Mouse (Mus musculus): ENCODE results near the gene Gpd1.

Gpd1 gene

DNA sequence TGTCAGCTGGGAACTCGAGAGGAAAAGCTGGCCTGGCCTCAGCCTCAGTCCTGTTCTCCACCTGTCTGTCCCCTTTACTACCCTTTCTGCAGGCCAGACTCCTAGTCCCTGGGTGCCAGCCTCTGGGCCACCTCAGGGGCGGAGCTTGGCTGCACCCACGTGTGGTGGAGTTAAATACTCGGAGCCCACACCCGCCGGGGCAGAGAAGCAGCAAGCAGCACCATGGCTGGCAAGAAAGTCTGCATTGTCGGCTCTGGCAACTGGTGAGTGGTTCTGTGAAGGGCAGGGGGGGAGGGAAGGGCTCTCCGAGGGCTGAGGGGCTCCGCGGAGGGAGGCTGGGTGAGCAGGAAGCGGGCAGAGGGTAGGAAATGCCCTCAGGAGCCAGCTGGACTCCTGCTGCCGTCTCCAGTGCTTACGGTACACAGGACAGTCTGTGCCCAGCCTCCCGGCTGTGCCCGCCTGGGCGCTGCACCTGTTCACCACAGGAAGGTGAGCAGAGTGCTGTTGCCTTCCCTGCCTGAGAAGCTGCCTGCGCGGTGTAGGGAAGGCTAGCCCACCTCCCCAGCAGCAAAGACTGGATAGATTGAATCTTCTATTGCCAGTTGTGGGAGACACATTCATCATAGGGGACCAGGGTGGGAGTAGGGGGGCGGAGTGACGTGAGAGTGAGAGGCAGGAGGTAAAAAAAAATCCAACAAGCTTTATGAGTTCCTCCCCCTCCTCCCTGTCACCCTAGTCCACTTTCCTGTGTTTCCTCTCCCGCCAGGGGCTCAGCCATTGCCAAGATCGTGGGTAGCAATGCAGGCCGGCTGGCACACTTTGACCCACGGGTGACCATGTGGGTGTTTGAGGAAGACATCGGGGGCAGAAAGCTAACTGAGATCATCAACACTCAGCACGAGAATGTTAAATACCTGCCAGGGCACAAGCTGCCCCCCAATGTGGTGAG, at the start of gene Gpd1:
Gene Gpd1 (plus strand): TSS at position 130 of the 949 bp plus-strand sequence.
- no peaks in the 10 kb centered on the region for H3K27me3 ChIP-seq (ENCODE audit: control insufficient read depth, insufficient read depth, low read length, poor library complexity, severe bottlenecking)
- H3K36me3 ChIP-seq (ENCODE audit: control insufficient read depth, insufficient read depth, low read length, poor library complexity, severe bottlenecking): peaks cover 2% of the 10 kb centered on the region; the same call in 1 of the 2 replicates

DNA sequence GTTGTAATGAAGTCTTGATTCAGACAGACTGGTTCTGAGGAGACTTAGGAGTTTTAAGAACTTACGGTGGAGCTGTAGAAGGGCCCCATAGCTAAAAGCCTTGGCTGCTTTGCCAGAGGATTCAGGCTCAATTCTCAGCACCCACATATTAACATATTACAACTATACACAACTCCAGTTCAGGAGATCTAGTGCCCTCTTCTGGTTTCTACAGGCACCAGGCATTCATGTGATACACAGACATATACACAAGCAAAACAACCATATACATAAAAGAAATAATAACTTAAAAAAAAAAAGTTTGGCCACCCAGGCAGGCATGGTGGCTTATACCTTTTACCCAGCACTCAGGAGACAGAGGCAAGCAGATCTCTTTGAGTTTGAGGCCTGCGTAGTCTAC, 49.8 kb upstream of the Gpd1 start:
- H3K36me3 ChIP-seq (ENCODE audit: control insufficient read depth, insufficient read depth, low read length, poor library complexity, severe bottlenecking): no peaks in the 10 kb centered on the region
- DNase-seq (ENCODE audit: low read depth, low spot score): no peak
- H3K27me3 ChIP-seq (ENCODE audit: control insufficient read depth, insufficient read depth, low read length, poor library complexity, severe bottlenecking): 0 out of 2 replicates have a peak, but pooled peaks cover 1% of the 10 kb centered on the region

More for the DNA sequence above, at the start of gene Gpd1:
- DNase-seq (ENCODE audit: low read depth, low spot score): no peak

DNA sequence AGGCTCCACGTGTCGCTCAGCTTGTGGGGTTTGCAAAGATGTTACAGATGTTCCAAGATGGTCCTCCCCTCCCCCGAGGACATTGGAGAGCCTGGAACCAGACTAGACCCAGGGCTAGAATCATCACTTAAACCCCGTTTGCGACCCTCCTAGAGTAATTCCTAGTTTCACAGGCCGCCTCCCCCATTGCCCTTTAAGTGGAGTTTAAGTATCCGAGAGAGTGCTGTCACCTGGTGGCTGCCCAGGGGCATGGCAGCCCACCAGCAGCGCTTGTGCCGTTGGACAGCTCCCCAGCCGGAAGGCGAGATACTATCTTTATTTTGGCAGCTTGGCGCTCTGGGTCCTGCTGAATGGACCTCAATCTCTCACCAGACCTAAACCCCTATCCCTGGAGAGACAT, 48.4 kb upstream of the Gpd1 start:
- DNase-seq (ENCODE audit: low read depth, low spot score): peak; percentile 72
- Histone ChIP-seq H3K27me3 (ENCODE audit: control insufficient read depth, insufficient read depth, low read length, poor library complexity, severe bottlenecking) (0 out of 2 replicates have a peak, but pooled peaks cover 1% of the 10 kb centered on the region), H3K36me3 (ENCODE audit: control insufficient read depth, insufficient read depth, low read length, poor library complexity, severe bottlenecking) (no peaks in the 10 kb centered on the region)

DNA sequence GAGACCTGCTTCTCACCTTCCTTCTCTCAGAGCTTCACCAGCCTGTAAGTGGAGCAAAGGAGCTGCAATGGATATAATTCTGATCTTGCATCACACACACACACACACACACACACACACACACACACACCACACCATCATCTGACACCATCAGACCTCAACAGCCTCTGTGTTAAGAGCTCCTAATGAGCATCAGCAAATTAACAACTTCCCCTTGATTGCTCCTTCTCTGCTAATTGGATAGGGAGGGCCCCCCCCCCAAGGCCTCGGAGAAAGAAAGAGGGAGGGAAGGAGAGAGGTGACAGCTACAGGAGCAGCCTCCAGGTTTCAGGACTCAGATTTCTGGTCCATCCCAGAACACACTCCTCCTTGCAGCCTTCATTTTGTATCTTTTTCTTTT, 47.9 kb upstream of the Gpd1 start:
- Histone ChIP-seq H3K27me3 (ENCODE audit: control insufficient read depth, insufficient read depth, low read length, poor library complexity, severe bottlenecking) (0 out of 2 replicates have a peak, but pooled peaks cover 1% of the 10 kb centered on the region), H3K36me3 (ENCODE audit: control insufficient read depth, insufficient read depth, low read length, poor library complexity, severe bottlenecking) (no peaks in the 10 kb centered on the region)
- no peak for DNase-seq (ENCODE audit: low read depth, low spot score)

DNA sequence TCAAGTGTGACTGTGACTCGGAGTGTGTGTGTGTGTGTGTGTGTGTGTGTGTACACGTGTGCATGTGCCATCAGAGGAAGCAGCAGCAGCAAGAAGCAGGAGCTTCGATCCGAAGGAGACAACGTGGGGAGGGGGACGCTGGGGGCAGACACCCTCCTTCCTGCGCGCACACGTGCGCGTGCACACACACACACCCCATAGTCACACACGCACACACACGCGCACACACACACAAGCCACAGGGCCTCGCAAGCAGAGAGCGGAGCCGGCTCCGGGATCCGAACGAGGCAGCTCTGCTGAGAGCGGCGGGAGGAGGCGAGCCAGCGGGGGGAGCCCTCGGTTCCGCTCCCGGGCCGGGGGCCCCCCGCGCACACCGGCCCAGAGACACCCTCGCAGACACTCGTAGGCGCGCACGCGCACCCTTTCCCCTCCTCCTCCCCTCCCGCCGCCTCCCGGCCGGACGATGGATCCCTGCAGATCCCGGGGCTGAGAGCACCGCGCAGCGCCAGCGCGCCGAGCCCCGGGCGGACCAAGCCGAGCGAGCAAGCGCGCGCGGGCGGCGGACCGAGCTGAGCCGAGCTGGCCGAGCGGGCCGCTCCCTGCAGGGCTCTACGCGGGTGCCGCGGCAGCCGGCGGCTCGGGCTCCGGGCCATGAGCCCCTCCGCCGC, 47.0 kb upstream of the Gpd1 start, which contains the start of gene Asic1:
Gene Asic1 (plus strand): TSS at position 215 of the 668 bp plus-strand sequence.
- peak; percentile 29 for DNase-seq (ENCODE audit: low read depth, low spot score)
- H3K27me3 ChIP-seq (ENCODE audit: control insufficient read depth, insufficient read depth, low read length, poor library complexity, severe bottlenecking): no peaks in the 10 kb centered on the region; the same call in 1 of the 2 replicates
- no peaks in the 10 kb centered on the region for H3K36me3 ChIP-seq (ENCODE audit: control insufficient read depth, insufficient read depth, low read length, poor library complexity, severe bottlenecking)

DNA sequence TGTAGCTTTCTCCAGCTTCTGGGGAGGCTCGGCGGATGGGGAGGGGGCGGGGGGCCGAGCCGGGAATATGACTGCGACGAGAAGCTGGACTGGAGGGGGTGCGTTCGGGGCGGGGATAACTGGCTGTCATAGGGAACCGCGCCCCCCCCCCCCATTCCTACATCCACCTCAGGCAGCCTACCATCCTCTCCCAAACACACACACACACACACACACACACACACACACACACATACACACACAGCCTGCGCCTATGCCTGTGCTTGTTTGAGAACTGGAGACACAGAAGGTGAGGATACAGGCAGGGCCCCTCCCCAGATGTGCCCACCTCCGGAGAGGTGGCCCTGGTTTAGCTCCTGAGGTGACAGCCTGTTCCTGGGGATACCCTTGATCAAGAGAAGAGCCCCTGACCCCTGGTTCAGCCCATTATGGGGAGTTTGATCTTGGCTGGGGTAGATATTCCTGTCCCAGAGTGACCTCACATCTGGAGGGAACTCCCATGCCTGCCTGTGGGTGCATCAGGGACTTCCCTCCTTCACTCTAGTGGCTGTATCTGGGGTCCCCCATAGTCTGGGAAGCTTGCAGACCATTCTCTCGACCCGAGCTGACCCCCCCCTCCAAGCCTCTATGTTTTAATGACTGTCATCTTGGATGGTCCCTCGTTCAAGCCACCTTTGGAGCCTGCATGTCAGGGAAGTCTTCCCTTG, 46.2 kb upstream of the Gpd1 start:
- no peaks in the 10 kb centered on the region for H3K36me3 ChIP-seq (ENCODE audit: control insufficient read depth, insufficient read depth, low read length, poor library complexity, severe bottlenecking)
- no peaks in the 10 kb centered on the region; the same call in 1 of the 2 replicates for H3K27me3 ChIP-seq (ENCODE audit: control insufficient read depth, insufficient read depth, low read length, poor library complexity, severe bottlenecking)
- DNase-seq (ENCODE audit: low read depth, low spot score): no peak

DNA sequence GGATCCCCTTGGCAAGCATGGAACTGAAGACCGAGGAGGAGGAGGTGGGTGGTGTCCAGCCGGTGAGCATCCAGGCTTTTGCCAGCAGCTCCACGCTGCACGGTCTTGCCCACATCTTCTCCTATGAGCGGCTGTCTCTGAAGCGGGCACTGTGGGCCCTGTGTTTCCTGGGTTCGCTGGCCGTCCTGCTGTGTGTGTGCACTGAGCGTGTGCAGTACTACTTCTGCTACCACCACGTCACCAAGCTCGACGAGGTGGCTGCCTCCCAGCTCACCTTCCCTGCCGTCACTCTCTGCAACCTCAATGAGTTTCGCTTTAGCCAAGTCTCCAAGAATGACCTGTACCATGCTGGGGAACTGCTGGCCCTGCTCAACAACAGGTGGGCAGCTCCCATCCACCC, 45.5 kb upstream of the Gpd1 start:
- Histone ChIP-seq H3K36me3 (ENCODE audit: control insufficient read depth, insufficient read depth, low read length, poor library complexity, severe bottlenecking) (no peaks in the 10 kb centered on the region), H3K27me3 (ENCODE audit: control insufficient read depth, insufficient read depth, low read length, poor library complexity, severe bottlenecking) (no peaks in the 10 kb centered on the region; the same call in 1 of the 2 replicates)
- no peak for DNase-seq (ENCODE audit: low read depth, low spot score)

DNA sequence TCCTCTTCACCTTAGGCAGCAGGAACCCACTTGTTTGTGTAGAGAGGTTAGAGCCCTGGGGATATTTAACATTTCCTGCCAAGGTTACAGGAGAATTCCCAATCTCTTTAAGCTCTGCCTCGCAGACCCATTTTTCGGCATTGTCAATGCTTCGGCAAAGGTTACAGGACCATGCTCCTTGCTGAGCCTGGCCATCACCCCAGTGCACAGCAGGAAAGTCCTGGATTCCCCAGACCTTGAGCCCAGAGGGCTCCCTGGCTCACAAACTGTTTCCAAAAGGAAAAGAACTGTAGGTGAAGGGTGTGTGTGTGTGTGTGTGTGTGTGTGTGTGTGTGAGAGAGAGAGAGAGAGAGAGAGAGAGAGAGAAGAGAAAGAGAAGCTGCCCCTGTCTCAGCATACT, 42.4 kb upstream of the Gpd1 start:
- DNase-seq (ENCODE audit: low read depth, low spot score): no peak
- H3K36me3 ChIP-seq (ENCODE audit: control insufficient read depth, insufficient read depth, low read length, poor library complexity, severe bottlenecking): no peaks in the 10 kb centered on the region
- no peaks in the 10 kb centered on the region; the same call in 1 of the 2 replicates for H3K27me3 ChIP-seq (ENCODE audit: control insufficient read depth, insufficient read depth, low read length, poor library complexity, severe bottlenecking)

DNA sequence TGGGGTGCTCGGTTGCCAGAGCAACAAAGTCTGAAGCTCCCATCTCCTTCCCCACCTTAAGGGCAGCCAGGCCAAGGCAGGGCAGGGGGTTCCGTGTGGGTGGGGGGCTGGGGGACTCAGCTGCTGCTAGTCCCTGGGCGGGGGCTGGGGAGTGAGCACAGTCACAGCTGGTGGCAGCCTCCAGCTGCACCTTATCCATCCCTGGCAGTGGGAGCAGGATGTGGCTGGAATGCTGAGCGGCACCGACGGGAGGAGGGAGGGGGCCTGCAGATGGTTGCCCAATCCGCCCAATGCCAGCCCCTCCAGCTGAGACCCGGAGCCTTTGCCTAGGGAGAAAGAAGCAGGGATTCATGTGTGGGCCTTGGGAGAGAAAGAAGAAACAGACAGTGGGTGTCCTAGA, 40.2 kb upstream of the Gpd1 start:
- no peak for DNase-seq (ENCODE audit: low read depth, low spot score)
- H3K27me3 ChIP-seq (ENCODE audit: control insufficient read depth, insufficient read depth, low read length, poor library complexity, severe bottlenecking): no peaks in the 10 kb centered on the region; the same call in 1 of the 2 replicates
- no peaks in the 10 kb centered on the region for H3K36me3 ChIP-seq (ENCODE audit: control insufficient read depth, insufficient read depth, low read length, poor library complexity, severe bottlenecking)

DNA sequence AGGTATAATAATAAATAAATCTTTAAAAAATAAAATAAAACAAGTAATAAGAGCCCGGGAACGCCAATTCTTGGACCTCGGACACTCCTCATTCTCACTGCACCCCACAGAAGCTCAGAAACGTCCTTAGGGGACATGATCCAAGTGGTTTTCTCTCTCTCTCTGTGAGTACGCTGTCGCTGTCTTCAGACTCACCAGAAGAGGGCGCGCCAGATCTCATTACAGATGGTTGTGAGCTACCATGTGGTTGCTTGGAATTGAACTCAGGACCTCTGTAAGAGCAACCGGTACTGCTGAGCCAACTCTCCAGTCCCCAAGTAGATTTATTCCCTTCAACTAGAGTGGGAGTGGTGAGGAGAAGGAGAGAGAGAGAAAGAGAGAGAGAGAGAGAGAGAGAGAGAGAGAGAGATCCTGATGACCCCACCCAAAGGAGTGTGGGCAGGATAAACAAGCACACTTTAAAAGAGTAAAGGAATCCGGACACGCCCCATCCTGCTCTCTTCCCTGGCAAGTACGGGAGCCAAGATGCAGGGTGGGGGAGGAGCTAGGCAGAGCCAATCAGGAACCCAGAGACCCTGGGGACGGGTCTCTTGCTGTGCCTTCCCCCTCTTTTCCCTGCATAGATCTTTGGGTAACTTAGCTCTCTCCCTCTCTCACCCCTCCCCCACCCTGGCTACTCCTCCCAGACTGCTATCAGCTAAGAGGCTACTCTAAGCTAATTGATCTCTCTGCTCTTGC, 39.1 kb upstream of the Gpd1 start:
- DNase-seq (ENCODE audit: low read depth, low spot score): peak; percentile 54
- no peaks in the 10 kb centered on the region for H3K36me3 ChIP-seq (ENCODE audit: control insufficient read depth, insufficient read depth, low read length, poor library complexity, severe bottlenecking)
- H3K27me3 ChIP-seq (ENCODE audit: control insufficient read depth, insufficient read depth, low read length, poor library complexity, severe bottlenecking): no peaks in the 10 kb centered on the region; the same call in 1 of the 2 replicates

DNA sequence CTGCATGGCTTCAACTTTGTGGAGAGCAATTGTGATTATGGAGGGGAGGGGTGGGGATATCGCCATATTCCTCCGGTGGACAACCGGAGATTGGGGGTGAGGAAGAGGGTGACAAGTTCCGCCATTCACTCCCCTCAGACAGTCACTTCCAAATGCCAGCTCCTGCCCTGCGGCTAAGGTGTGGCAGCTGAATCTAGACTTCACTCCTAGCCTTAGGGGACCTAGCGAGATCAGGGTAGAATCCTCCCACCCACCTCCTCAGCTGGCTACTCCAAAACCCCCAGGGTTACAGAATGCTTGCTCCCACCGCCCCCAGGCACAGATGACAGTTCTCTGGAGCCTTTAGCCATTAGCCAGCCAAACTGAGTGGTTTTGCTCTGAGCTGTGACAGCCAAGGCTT, 38.3 kb upstream of the Gpd1 start:
- H3K36me3 ChIP-seq (ENCODE audit: control insufficient read depth, insufficient read depth, low read length, poor library complexity, severe bottlenecking): no peaks in the 10 kb centered on the region
- DNase-seq (ENCODE audit: low read depth, low spot score): no peak
- H3K27me3 ChIP-seq (ENCODE audit: control insufficient read depth, insufficient read depth, low read length, poor library complexity, severe bottlenecking): no peaks in the 10 kb centered on the region; the same call in 1 of the 2 replicates

DNA sequence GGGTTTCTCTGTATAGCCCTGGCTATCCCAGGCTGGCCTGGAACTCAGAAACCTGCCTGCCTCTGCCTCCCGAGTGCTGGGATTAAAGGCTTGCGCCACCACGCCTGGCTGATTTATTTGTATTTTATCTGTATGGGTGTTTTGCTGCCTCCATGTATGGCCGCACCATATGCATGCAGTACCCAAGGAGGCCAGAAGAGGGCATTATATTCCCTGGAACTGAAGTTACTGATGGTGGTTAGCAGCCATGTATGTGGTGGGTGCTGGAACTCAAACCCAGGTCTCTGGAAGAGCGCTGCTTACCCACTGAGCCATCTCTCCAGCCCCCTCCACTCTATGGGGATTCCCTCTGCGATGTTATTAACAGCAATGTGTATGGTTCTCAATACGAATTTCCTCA, 34.4 kb upstream of the Gpd1 start:
- DNase-seq (ENCODE audit: low read depth, low spot score): peak; percentile 42
- no peaks in the 10 kb centered on the region for H3K27me3 ChIP-seq (ENCODE audit: control insufficient read depth, insufficient read depth, low read length, poor library complexity, severe bottlenecking)
- no peaks in the 10 kb centered on the region for H3K36me3 ChIP-seq (ENCODE audit: control insufficient read depth, insufficient read depth, low read length, poor library complexity, severe bottlenecking)

DNA sequence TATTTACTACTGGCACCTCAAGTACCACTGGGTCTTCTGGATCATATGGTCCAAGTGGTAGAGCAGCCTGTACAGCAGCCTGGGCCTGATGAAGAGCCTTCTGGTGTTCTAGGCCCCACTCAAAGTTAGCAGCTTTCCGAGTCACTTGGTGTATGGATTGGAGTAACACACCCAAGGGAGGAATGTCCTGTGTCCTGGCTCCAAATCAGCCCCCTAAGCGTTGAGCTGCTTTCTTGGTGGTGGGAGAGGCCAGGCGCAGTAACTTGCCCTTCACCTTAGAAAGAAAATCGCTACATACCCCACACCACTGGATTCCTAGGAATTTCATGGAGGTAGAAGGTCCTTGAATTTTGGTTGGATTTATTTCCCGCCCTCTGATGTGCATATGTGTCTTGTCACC, 33.2 kb upstream of the Gpd1 start:
- no peak for DNase-seq (ENCODE audit: low read depth, low spot score)
- H3K36me3 ChIP-seq (ENCODE audit: control insufficient read depth, insufficient read depth, low read length, poor library complexity, severe bottlenecking): no peaks in the 10 kb centered on the region
- no peaks in the 10 kb centered on the region for H3K27me3 ChIP-seq (ENCODE audit: control insufficient read depth, insufficient read depth, low read length, poor library complexity, severe bottlenecking)

DNA sequence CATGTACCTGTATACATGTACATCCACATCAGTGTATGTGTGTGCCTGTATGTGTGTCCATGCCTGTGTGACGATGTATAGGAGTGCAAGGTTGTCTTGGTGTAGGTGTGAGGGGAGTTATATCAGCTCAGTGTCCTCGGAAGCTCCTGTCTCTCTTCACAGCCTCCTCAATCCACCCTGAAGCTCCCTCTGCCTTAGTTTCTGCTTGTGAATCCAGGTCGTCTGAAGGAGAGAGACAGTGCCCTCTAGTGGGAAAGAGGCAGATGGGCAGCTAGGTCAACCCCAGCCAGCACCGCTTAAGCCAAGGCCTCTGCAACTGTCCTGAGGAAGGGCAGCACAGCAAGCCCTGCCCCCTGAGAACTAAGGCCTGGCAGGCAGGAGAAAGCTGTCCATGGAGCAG, 28.6 kb upstream of the Gpd1 start:
- no peaks in the 10 kb centered on the region for H3K36me3 ChIP-seq (ENCODE audit: control insufficient read depth, insufficient read depth, low read length, poor library complexity, severe bottlenecking)
- H3K27me3 ChIP-seq (ENCODE audit: control insufficient read depth, insufficient read depth, low read length, poor library complexity, severe bottlenecking): no peaks in the 10 kb centered on the region
- DNase-seq (ENCODE audit: low read depth, low spot score): peak; percentile 66

Measured in splenic B cell, adult 2 months (primary cell).